Mouse (Mus musculus) heart, adult 2 months (tissue): Measurements from ENCODE around the gene Srsf7. TPM values are rescaled to one million over a fixed set of nuclear protein-coding genes. Genes with fewer than 3 reads are reported as not detected.
"Not testable (repeated sequence)": the region's sequence is repeated elsewhere in the genome, so short reads cannot be mapped to it uniquely, and the experiment has no call there.

Source experiments
- DNase-seq, 2 experiments: peaks; one replicate each; pipeline ENCODE4 v3.0.0; 2021
- H3K27ac ChIP-seq: fragments of 200-600 bp; 2 replicates; pipeline ENCODE4 v1.8.1; 2022
- H3K27me3 ChIP-seq: fragments of 200-500 bp; 2 replicates; pipeline ENCODE4 v1.6.1; 2012; ENCODE audit warnings: mild to moderate bottlenecking, low read length, inconsistent platforms, mixed read lengths; ENCODE audit not compliant: control insufficient read depth, insufficient read depth
- H3K36me3 ChIP-seq: fragments of 200-500 bp; 2 replicates; pipeline ENCODE4 v1.6.1; 2012; ENCODE audit warnings: low read length, inconsistent platforms; ENCODE audit not compliant: control insufficient read depth, insufficient read depth
- H3K4me1 ChIP-seq: fragments of 200-500 bp; 2 replicates; pipeline ENCODE4 v1.6.1; 2011; ENCODE audit warnings: low read length; ENCODE audit not compliant: control insufficient read depth, insufficient read depth
- H3K4me3 ChIP-seq: fragments of 200-600 bp; 2 replicates; pipeline ENCODE4 v1.8.1; 2022
- H3K79me2 ChIP-seq: fragments of 200-500 bp; replicated peaks from 2 replicates; pipeline ENCODE4 v1.6.1; 2012; ENCODE audit warnings: mild to moderate bottlenecking, inconsistent platforms, low read length, moderate library complexity, mixed read lengths; ENCODE audit not compliant: control insufficient read depth, insufficient read depth
- H3K9ac ChIP-seq: fragments of 200-500 bp; 2 replicates; pipeline ENCODE4 v1.6.1; 2012; ENCODE audit warnings: low read depth, mild to moderate bottlenecking, control low read depth, inconsistent platforms, low read length, mixed read lengths
- CTCF ChIP-seq: fragments of 200-600 bp; IDR thresholded peaks from 2 replicates; pipeline ENCODE4 v1.8.1; 2022; ENCODE audit warnings: antibody characterized with exemption, mild to moderate bottlenecking, moderate library complexity
- EP300 ChIP-seq: fragments of 200-500 bp; IDR thresholded peaks from 2 replicates; pipeline ENCODE4 v1.6.1; 2011; ENCODE audit warnings: low read depth, low read length, control low read depth; ENCODE audit not compliant: insufficient read depth
- POLR2A ChIP-seq: fragments of 200-500 bp; IDR thresholded peaks from 2 replicates; pipeline ENCODE4 v1.6.1; 2011; ENCODE audit warnings: mild to moderate bottlenecking, low read depth, low read length, control low read depth; ENCODE audit not compliant: insufficient read depth
- WGBS: fragments of 180-500 bp; shearing (Covaris S2); methylation state at CpG from one replicate; pipeline ENCODE4 v1.1.7; 2018; 5-methylcytosine and 5-hydroxymethylcytosine counted together
- intact Hi-C: fragments of 180-260 bp; cut with DNase I; formaldehyde crosslinking; loops from one replicate; pipeline ENCODE4 v1.15.1; 2025
- polyA plus RNA-seq: library from polyadenylated mRNA; depleted of rRNA; stranded (reverse); fragments of >200 nt; gene quantifications from 2 replicates; pipeline ENCODE4 v1.2.3, GENCODE M21; 2012
- total RNA-seq, 2 experiments: library from RNA; stranded (reverse); gene quantifications; 2 replicates each; pipeline ENCODE4 v1.2.3; 2021

The Srsf7 gene
- total and polyA plus RNA-seq, 3 experiments, result 27.4 to 44.5 (median 38.5) TPM

DNA sequence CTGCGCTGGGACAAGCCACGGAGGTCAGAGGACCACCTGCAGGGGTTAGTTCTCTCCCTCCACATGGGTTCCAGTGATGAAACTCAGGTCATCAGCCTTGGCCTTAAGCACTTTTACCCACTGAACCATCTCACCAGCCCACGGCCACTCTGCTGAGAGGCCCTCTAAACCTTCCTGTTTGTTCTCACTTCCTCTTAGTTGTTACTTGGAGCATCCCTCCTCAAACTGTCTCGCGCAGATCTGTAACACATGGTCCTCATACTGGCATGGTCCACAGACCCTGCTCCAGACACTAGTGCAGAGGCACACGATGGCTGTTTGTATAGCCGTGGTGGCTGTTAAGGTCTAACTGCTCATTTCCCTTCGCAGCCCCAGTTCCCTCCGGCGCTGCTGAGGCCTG lies 23.5 kb downstream of the Srsf7 start:
- no peak overlapping the region for H3K9ac ChIP-seq
- H3K27ac ChIP-seq, result no peak overlapping the region
- H3K4me1 ChIP-seq, result no peaks in the 10 kb centered on the region
- TF ChIP-seq EP300 (no peak), POLR2A (no peak), CTCF (no peak)
- H3K4me3 ChIP-seq, result no peak overlapping the region
- 81% methylated on average over 10 of the region's 10 CpGs for WGBS
- no peaks in the 10 kb centered on the region for H3K36me3 ChIP-seq
- intact Hi-C loops, result loop anchor here (5.0 kb wide), 1 partner anchor 321 kb away; no protein-coding TSS in a partner anchor
- no peaks in the 10 kb centered on the region for H3K79me2 ChIP-seq
- no peaks in the 10 kb centered on the region for H3K27me3 ChIP-seq
- no peak for DNase-seq

DNA sequence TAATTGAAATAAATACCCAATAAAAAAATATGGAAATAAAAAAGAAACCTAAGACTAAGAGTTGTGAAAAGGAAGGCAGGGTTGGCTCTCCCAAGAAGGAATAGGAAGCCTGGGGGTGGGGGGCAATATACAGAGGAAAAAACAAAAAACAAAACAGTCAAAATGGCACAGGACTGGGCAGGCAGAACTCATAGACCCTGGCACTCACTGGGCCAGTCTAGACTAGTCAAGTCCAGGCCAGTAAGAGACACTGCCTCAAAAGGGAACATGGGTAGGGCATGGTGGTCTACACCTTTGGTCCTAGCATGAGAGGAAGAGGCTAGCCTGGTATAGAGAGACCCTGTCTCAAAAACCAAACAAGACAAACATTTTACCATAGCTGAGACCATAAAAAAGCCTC lies 26.6 kb downstream of the Srsf7 start:
- H3K79me2 ChIP-seq, result no peaks in the 10 kb centered on the region
- no peak for TF ChIP-seq EP300
- TF ChIP-seq POLR2A, result no peak
- no peak for TF ChIP-seq CTCF
- H3K27ac ChIP-seq, result no peak overlapping the region
- H3K9ac ChIP-seq, result no peak overlapping the region
- DNase-seq, result no peak
- H3K4me1 ChIP-seq, result no peaks in the 10 kb centered on the region
- intact Hi-C loops, result loop anchor here (1.0 to 5.0 kb wide), 3 partner anchors 132 to 318 kb away; no protein-coding TSS in a partner anchor
- no peak overlapping the region for H3K4me3 ChIP-seq
- H3K36me3 ChIP-seq, result no peaks in the 10 kb centered on the region
- no peaks in the 10 kb centered on the region for H3K27me3 ChIP-seq

- DNase-seq, result peak; percentile 74 to 78
- Histone ChIP-seq H3K79me2 (no peaks in the 10 kb centered on the region), H3K4me1 (no peaks in the 10 kb centered on the region), H3K27ac (no peak overlapping the region), H3K4me3 (no peak overlapping the region), H3K36me3 (no peaks in the 10 kb centered on the region), H3K27me3 (no peaks in the 10 kb centered on the region), H3K9ac (no peak overlapping the region)
- intact Hi-C loops, result loop anchor here (1.0 to 5.0 kb wide), 4 partner anchors 53 to 318 kb away; partner anchors contain the start of gene Galm
- under 1% methylated on average over 6 of the region's 6 CpGs for WGBS
- TF ChIP-seq POLR2A (0 out of 2 replicates have a peak, but pooled peaks have one; percentile 19), EP300 (peak; percentile 97), CTCF (peak; percentile 83)
These were observed 27.1 kb downstream of the Srsf7 start for GRCm38 (mm10) chr17:80179959-80180358.

DNA sequence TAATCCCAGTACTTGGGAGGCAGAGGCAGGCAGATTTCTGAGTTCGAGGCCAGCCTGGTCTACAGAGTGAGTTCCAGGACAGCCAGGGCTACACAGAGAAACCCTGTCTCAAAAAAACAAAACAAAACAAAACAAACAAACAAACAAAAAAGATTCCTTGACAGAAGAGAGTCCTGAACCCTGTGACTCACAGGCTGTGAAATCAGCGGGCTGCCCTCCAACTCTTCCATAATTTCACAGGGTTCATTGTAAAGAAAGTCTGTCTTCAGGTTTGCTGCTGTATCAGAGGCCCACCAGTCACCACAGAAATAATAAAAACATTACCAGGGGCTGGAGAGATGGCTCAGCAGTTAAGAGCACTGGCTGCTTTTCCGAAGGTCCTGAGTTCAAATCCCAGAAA lies 28.3 kb downstream of the Srsf7 start:
- H3K79me2 ChIP-seq, H3K36me3 ChIP-seq, DNase-seq, H3K9ac ChIP-seq, H3K4me3 ChIP-seq, H3K4me1 ChIP-seq, H3K27ac ChIP-seq, H3K27me3 ChIP-seq: not testable (repeated sequence)
- WGBS, result 96% methylated on average over 3 of the region's 3 CpGs
- intact Hi-C loops, result loop anchor here (5.0 kb wide), 1 partner anchor 52 kb away; the partner anchor contains the start of gene Galm

GRCm38 (mm10) chr17:80175966-80176365 lies 31.1 kb downstream of the Srsf7 start:
- H3K27ac ChIP-seq, result no peak overlapping the region
- H3K4me3 ChIP-seq, result no peak overlapping the region
- no peak overlapping the region for H3K9ac ChIP-seq
- peak in 1 of 2 experiments; percentile 7 for DNase-seq
- H3K27me3 ChIP-seq, result no peaks in the 10 kb centered on the region
- WGBS, result 86% methylated on average over 3 of the region's 3 CpGs
- no peaks in the 10 kb centered on the region for H3K36me3 ChIP-seq
- TF ChIP-seq EP300 (no peak), CTCF (no peak), POLR2A (no peak)
- intact Hi-C loops, result loop anchor here (5.0 kb wide), 1 partner anchor 49 kb away; the partner anchor contains the start of gene Galm
- no peaks in the 10 kb centered on the region for H3K79me2 ChIP-seq
- peaks cover 3% of the 10 kb centered on the region for H3K4me1 ChIP-seq

DNA sequence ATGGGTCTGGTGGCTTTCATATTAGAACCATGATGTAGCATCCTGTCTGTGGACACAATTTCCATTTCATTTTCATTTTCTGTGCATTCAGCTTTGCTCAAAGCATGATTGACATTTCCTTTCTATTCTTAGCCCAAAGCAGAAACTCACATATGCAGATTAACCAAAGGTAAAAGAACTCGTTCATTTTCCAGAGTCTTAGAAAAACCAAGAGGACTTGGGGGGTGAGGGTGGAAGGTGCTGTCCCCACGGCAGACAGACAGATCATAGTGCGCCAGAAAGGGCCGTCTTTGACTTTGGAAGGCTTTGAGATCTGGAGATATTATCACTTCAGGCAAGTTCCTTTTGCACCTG lies 31.7 kb downstream of the Srsf7 start:
- Histone ChIP-seq H3K4me3 (no peak overlapping the region), H3K36me3 (no peaks in the 10 kb centered on the region), H3K27me3 (no peaks in the 10 kb centered on the region), H3K79me2 (no peaks in the 10 kb centered on the region), H3K4me1 (peaks cover 3% of the 10 kb centered on the region), H3K9ac (no peak overlapping the region), H3K27ac (no peak overlapping the region)
- WGBS, result 81% methylated on average over 4 of the region's 4 CpGs
- no peak for DNase-seq
- TF ChIP-seq POLR2A, result no peak
- no peak for TF ChIP-seq EP300
- no peak for TF ChIP-seq CTCF
- intact Hi-C loops, result loop anchor here (5.0 kb wide), 1 partner anchor 48 kb away; the partner anchor contains the start of gene Galm
